Mouse (Mus musculus) ovary, postnatal 10 days (tissue): ENCODE results near the gene Hopx.

Experiments
- DNase-seq: peaks from one replicate; pipeline ENCODE4 v3.0.0; 2022; ENCODE audit warnings: low spot score

The Hopx gene

DNA sequence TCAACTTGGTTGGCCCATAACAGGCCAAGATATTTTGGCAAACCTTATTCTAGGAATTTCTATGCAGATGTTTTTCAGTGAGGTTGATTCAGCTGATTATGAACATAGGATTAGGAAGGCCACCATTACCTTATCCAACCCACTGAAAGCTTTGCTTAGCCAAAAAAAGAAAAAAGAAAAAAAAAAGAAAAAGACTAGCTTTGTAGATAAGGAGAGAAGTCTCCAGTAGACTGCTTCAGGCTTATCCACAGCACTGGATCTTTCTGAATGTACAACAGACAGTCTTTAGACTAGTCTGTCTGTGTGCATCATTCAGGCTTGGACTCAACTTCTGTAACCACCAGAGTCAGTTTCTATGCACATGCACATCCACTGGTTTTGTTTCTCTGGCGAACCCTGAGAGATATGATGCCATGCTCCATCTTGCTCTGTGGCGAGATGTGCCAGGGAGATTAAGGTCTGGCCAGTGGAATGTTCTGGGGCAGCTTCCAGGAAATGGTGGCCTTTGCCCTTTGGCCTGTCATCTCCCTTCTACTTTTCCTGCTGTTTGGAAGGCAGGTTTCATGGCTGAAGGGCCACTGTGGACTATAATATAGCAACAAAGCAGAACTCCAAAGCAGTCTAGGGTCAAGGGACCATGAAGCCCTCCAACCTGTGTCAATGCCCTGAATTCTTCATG, 17.7 kb upstream of the Hopx start:
- DNase-seq: no peak

DNA sequence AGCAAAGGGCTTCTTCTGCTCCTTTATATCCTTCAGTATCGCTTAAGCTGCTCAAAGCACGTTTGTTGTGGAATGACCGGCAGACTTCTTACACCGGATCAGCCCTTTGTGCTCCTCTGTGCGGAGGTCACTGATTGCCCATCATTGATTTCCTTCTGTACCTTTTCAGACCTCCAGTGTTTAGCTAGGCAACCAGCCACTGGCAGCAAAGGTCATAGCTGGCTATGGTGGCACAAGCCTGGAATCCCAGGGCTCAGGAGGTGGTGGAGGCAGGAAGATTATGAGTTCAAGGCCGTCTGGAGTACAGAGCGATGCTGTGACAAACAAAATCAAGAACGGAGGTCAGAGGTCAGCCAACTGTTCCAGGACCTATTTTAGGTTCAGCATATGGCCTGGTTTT, 17.0 kb upstream of the Hopx start:
- no peak for DNase-seq

DNA sequence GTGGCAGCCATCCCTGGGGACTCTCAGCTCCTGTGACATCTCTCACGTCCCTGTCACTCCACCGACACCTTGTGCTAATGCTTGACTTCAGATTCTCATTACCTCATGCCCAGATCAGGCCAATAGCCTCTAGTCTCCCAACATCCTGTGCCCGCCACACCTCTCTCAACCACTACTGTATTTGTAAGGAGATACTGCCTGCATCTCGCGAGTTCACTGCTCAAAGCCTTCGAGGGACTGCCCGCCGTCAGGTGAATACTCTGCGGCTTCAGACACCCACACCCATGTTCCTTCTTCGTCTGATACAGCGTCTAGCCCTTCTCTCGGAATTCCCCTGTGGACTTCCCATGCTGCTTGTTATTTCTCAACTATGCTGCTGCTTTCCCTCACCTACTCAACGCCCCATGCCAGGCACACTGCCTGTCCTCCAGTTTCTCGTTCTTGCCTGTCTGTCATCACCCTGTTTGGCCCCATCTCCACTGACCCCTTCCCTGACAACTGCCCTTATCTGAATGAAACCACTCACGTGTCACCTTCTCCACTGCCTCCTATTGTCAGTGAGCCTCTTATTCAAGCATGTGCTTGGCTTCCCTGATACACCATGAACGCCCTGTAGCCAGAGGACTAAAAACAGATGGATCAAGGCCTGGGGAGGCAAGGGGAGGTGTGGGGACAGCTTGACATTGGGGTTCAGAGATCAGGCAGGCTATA, 15.5 kb upstream of the Hopx start:
- no peak for DNase-seq

DNA sequence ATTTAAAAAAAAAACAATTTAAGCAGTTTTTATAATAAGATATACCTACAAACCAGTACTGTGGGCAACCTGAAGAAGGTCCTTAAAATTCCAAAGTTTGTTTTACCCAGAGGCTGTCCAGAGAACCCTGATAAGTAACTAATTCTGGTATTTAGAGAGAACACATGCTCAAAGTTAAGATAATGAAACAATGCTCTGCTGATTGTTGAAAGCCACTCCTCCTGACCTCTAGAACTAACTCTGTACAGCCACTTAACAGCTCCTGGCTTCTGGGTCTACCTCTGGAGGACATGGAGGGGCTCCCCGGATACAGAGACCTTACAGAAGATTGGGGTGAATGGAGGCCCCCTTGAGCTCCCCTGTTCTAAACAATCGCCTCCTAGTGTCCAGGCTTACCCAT, 15.0 kb upstream of the Hopx start:
- DNase-seq: no peak

DNA sequence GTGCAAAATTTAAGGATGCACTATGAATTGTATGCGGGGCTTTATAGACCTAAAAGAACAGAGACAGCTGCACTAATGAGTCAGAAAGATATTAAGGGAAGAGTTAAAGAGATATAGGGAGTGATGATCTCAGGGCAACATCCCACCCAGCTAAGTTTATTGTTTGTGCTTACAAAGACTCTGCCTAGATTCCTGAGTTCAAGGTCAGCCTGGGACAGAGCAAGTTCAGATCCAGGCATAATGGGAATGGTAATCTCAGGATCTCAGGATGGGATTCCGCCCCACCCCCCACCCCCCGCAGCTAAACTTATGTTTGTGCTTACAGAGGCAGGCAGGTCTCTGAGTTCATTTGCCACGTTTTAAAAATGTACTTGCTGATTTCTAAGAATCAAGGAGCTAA, 13.9 kb upstream of the Hopx start:
- DNase-seq: no peak

DNA sequence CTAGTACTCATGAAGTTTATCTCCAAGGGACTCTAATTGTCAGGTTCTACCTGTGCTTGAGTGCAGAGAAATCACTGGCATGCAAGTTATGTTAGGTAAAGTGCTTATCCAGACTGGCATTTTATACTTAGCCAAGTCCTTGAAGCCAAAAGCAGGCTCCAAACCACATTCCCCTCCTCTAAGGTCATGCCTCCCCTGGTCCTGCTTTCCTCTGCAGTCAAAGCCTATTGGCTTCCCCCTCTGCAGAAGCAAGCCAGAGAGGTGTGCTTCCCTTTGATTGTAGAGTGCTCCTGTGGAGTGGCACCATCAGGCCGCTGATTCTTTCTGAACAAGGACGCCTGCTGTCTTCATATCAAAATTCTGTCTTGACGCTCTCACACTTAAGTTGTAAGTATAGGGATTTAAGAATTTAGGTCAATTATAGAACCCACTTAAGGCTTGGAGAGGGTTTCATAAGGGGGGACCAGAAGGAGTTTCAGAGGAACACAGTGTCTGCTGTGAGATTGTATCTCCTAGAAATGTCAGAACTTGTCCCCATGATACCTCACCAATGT, 11.6 kb upstream of the Hopx start:
- DNase-seq: no peak

DNA sequence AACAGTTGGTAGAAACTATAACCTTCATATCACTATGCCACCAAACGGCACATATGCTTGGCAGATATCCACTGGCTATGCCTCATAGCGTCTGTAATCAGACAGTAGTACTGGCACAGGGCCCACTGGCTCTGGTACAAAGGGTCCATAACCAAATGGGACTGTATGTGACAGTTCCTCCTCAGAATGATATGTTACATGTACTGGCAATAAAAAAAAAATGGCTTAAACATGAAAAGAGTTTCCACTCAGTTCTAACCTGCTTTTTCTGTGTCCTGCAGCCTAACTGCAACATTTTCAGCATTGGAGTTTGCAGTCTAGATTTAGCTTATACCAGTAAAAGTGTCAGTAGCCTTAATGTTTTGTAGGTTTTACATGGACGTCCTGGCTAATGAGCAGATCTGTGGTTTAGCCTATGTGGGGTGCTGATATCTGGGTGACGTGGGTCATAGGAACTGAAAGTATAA, 9.9 kb upstream of the Hopx start:
- no peak for DNase-seq

DNA sequence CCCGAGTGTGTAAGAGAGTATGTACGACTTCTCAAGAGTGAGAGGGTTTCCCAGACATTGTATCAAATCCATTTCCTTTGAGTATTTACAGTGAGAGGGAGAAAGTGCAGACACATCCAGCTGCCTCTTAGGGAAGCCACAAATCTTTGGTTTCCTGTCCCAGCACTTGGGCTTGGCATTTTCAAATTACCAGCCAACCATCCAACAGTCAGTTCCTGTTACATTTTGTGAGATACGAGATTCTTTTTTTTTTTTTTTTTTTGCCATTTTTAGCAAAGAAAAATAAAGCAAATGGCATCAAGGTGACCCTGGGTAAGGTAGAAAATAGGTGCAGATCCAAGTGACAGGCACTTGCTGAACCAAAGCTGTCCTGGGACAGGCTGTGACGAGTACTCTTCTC, 9.2 kb upstream of the Hopx start:
- no peak for DNase-seq

DNA sequence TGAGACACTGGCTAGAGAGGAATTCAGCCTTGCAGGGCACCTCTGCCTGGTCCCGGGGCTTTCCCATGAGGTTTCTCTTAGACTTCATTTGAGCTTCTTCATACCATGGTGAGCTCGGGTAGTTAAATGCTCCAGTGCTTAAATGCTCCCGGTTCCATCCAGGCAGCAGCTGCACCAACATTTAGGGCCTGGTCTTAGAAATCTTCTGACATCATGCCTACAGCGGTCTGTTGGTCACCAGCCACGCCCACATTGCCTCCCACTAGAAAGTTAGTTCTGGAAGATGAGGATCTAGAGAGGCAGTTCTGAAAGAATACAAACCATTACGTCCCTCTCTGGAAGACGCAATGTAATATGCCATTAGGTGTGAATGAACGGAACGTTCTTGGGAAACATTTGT, 8.7 kb upstream of the Hopx start:
- no peak for DNase-seq

DNA sequence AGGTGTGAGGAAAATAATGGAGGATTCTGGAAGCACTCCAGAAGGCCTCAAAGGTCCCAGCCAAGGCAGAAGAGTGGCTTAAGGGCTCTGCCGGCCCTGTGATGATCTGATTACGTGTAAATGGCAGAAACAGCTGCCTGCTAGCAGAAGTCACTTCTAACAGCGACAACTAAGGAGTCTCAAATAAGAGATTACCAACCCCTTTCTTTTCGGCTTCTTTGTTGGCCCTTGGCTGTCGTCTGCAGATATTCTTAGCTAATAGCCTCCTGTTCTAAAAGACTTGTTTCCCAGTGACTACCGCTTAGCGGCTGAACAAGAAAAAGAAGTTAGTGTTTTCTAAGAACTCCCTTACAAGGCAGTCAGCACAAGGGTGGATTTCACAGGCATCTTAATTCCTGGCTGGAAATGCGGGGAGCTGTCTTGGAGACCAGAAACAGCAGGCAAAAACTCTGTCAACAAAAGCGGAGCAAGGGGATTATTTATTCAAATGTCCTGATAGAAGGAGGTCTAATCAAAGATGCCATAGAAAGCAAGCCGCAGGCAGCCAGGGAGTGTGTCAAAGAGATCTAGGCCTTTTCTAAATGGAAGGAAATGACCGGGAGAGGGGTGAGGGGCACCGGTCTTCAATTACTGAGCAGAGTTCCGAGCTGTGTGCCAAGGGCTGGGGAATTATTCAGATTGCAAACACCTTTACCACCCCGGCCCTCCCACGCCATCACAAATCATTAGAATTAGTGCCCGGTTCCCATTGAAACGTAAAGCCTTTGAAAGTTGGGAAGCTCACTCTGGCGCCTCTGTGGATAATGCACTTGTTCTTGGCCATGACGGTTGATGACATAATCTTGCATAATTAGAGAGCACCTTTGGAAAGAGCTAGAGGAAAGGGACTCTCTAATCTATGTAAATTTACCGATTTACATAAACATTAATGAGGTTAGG, 7.6 kb upstream of the Hopx start:
- no peak for DNase-seq

DNA sequence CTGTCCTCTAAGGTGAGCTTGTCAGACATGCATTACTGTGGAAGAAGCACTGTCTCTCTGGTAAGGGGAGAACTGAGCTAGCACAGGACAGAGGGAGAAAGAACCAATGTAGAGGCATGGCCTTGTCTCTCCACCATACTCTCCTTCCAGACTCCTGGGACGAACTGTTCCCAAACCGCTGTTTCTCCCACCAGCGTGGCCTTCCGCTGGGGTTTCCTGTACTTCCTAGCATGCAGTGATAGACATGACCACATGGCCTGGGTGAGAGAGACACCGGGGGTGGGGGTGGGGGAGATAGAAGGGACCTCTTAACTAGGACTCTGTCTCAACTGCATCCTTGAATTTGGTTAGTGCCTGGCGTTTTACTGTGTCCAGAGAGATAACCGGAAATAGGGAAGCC, 5.8 kb upstream of the Hopx start:
- DNase-seq: no peak

DNA sequence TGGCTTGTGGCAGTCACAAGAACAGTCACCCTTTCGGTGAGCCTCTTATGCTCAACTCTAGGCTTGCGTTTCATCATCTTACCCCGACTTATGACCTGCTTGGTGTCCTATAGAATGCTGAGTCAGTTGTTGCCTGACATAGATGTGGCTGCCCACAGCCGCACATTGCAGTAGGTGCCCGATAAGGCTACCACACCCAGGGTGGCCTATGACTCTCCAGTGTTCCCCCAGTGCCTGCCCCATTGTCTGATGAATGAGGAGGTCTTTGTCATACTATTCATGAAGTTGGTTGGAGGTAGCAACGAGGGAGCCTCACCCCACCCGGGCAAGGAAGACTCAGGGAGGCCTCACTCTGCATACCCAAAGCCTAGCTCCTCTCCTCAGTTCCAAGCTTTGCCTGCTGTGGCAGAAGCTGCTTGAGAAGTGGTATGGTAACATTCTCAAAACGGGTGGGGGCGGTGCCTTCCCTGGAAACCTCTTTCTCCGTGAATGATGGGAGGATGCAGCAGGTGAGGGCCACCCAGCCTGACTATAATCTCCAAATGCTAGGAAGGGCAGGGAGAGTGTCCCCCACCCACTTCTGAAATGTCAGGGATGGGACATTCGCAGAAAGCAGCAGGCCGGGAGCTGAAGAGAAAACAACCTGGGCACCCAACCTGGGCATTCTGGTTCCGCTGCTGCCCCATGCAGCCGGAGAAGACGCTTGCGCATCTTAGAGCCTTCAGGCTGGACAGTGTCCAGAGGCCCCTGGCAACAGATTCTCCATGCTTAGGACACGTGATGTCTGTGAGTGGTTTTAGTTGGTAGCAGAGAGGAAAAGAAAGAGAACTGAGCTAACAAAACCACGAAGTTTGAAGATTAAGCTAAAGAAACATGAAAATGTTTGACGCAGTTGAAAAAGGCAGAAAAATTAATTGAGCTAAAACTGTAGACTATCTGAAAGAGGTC, 4.8 kb upstream of the Hopx start:
- no peak for DNase-seq

DNA sequence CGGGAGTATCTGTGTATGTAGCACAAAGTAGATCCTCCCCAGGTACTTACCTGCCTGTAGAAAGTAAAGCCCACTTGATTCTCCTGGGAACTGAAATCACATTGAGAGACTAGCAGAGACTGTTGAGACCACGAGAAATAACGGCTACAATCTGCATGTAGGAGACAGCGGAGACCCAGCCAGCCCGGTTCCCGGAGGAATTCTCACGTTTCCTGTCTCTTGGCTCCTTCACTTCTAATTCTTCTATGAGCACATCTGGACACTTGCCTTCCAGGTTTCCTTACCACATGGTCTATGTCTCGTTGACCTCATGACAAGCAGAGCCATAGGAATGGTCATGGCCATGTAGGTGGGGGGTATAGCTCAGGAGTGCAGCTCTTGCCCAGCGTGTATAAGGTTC, 811 bp upstream of the Hopx start:
- no peak for DNase-seq

DNA sequence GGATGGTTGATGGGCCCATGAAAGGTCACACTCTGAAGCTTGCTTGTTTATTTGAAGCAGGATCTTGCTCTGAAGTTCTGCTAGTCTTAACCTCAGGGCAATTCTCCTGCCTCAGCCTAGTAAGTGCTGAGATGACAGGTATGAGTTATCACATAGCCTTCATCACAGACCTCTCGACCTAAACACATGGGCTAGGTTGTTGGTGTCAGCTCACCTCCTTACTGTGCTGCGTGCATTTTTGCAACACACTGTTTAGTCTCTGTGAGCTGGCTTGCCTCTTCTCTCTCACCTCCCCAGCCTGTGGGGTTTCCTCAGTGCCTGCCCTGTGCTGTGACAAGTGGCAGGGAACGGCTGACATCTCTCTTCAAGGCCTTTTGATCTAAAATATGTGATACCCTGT, 1.1 kb downstream of the Hopx start:
- DNase-seq: no peak

DNA sequence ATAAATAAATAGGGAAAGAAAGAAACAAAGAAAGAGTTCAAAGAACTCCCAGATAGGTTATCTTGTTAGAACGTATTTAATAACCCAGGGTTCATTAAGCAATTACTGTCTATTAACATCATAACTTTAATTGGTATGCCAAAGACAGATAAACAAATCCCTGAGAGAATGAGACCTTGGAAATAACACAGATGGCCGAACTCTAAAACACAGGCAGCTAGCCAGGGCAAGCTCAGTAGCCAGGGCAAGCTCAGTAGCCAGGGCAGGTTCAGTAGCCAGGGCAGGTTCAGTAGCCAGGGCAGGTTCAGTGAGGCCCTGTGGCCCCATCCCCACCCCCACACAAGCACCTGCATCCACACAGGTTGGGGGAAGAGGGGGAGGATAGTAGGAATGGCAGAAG, 2.9 kb downstream of the Hopx start:
- DNase-seq: no peak

DNA sequence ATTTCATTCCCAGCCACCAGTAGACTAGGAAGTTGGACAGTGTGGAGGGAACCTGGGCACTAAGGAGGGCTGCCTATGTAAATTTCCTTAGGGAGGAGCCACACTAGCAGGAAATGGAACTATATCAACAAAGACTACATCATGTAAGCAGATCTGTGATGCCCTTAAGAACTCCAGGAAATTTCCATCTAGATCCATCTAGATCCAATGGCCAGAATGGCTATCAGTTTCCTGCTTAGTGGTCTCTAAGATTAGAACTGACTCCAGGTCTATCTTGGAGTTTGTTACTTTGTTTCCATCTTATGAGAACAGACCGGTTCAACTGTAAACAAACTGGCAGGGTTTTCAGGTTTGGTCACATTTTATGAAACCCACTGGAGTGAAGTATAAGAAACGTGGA, 5.1 kb downstream of the Hopx start:
- no peak for DNase-seq

DNA sequence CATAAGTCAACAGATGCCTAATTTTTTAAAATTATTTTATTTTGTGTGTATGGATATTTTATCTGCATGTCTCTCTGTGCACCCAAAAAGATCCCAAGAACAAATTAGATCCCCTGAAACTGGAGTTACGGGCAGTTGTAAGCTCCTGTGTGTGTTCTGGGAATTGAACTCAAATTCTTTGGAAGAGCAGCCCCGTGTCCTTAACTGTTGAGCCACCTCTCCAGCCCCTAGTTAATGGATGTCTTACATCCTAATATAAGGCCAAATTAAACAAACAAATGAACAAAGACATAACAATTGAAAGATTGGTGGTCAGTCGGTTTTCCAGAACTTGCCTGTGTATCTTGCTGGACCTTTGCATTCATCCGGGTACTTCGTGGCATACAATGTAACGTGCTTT, 6.1 kb downstream of the Hopx start:
- no peak for DNase-seq

DNA sequence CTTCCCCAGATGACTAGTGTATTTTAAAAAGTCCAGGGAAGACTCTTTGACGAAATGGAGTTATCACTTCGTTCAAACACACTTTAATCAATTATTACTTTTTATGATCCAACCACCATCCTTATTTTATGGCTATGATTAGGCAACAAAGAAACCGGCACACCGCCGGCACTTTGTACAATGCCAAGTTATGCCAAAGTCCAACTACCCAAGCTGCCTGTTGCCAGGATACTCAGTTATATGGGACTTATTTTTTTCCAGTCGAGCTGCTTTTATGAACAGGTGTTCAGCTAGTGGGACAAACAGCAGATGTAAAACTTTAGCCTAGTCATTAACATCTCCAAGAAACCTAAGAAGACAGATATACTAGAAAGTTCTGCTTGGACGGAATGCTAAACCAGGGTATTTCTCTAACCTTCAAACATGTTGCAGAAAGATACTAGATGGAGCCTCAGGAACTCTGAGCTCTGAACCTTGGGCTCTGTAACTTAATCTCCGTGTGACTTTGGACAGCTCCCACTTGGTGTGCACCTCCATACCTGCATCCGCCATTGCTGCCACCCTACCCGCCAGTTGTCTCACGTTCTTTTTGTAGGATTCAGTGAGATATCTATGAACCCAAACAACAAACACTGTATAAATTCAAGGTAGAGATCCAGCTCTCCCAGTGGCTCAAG, 7.6 kb downstream of the Hopx start:
- DNase-seq: no peak

DNA sequence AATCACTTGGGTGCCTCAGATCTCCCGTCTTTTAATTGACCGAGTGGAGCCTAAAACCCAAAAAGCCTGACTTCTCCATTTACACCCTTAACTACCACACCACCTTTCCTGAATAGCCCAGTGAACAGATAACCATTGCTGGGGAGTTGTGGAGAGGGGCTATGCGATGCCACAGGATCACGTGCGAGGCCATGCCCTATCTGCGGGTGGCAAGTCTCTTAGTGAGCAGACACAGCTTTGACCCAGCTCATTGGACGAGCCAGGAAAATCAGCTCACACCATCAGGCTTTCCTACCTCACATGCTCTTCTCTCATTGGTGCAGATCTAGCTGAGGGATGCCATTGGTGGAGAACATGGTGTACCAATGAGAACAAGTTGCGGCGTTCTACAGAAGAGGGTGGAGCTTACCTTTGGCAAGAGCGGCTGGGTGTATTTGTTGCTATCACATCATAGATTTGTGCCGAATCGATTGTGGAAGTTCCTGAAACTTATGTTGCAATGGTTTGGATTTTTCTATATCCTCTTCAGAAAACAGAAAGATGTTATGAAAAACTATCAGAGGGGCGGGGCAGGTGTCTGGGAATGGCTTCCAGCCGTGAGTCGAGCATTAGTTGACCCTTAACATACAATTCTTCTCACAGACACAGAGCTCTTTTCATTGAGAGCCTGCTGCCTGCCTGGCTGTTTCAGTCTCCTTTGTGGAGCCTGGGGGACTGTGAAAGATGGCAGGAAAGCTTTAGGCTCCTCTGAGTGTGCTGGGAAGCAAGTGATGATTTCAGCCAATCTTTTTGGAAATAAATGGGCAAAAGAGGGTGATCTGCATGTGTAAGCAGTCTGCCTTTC, 12.2 kb downstream of the Hopx start:
- DNase-seq: no peak

DNA sequence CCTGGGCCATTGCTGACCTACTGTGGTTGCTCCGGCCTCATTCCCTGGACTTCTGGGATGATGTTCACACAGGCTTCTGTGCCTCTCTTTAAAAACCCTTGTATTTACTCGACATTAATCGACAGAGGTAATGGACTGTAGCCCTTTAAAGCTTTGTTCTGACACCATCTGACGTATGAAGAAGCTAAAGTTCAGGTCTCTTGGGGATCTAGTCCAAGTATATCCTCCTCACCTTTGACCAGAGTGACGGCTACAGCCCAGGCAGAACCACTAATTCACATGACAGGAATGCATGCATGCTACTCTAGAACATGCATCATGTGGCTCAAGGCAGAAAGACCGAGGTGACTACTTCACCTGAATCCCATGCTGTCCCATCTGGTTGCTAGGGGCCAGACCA, 14.2 kb downstream of the Hopx start:
- no peak for DNase-seq
